Mouse (Mus musculus): ENCODE results near the gene Rpl23.

DNA sequence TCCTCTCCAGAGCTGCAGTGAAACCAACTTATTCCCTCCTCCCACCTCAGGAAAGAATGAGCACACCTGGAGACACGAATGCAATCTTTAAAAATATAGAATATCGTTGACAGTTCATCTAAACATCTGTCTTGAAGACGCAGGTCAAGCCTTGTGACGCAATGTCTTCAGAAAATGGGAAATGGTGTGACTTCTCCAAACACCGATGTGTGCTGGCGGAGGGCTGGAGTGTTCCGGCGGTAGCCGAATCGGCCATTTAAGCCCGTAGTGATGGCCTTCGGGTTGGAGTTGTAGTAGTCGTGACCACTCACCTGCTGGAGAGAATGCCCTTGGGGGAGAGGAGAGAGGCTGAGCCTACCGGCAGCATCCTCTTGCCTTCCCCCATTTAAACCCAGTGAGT is 10.8 kb downstream of the Rpl23 start:
- TF ChIP-seq CTCF (IDR thresholded peaks at IDR 0.05; ENCODE audit: low read depth) = no peak
- no peak for TF ChIP-seq EP300 (optimal IDR thresholded peaks at IDR 0.05)
